Mouse (Mus musculus): ENCODE data around the gene Selenof.

- TF ChIP-seq POLR2A (IDR thresholded peaks at IDR 0.05; ENCODE audit: insufficient read length, low read depth) (no peak), MAX (IDR thresholded peaks at IDR 0.05; ENCODE audit: low read depth) (no peak), POLR2AphosphoS2 (IDR thresholded peaks at IDR 0.05; ENCODE audit: insufficient read length, low read depth) (no peak), REST (IDR thresholded peaks at IDR 0.05; ENCODE audit: insufficient read depth, insufficient read length) (no peak), TCF12 (IDR thresholded peaks at IDR 0.05; ENCODE audit: insufficient read depth, poor library complexity, severe bottlenecking) (no peak), USF1 (IDR thresholded peaks at IDR 0.05; ENCODE audit: low read depth) (no peak), E2F4 (IDR thresholded peaks at IDR 0.05; ENCODE audit: insufficient read depth) (no peak), MYOD1 (IDR thresholded peaks at IDR 0.05; ENCODE audit: control insufficient read depth in 1 of 3, insufficient read length in 2 of 3, low read depth in 2 of 3) (peak in 1 of 3 experiments; percentile 12)
Observed at GRCm38 (mm10) chr3:144539051-144539450, 31.1 kb upstream of the Selenof start.
